In the genomic region with DNA sequence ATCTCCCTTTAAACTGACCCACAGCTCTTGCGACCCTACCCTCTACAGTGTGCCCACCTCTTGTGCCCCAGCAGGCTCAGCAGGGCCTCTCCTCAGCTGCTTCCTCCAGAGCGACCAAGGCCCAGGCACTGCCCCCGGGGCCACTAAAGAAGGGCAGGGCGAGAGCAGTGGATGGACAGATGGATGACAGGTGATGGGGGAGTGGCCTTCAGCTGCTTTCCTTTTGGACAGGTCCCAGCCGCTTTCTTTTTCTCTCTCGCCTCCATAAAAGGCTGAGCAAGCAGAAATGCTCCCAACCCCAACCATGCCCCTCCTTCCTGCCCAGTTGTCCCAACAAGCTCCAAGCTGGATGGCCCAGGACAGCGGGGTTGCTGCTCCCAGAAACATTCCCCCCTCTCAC, we compare ENCODE assay signal across 11 mouse cellular contexts. TPM values are rescaled to one million over a fixed set of nuclear protein-coding genes. Genes with fewer than 3 reads are reported as not detected.
DNase-seq lines count a peak whose midpoint lies in the region; ATAC-seq and TF ChIP-seq lines count a peak whose summit lies in the region.
"Had no signal": no experiment of that assay in that cellular context is flagged by ENCODE, and none has a peak within 500 bp of the region (broad histone marks: within the 10 kb centered on the region; RNA-seq: fewer than 3 reads in every experiment).

No protein-coding gene starts in this region.

- TF ChIP-seq CTCF in hindbrain, postnatal 0 days (IDR thresholded peaks at IDR 0.05; ENCODE audit: low read depth), result no peak

- H3K4me3 ChIP-seq in ES-E14 (ENCODE audit: insufficient read depth in 1 of 2, low read depth in 1 of 2, low read length in 2 of 2, poor library complexity in 1 of 2, severe bottlenecking in 1 of 2), result no peak overlapping the region
- H3K4me3 ChIP-seq in hindbrain, postnatal 0 days (ENCODE audit: low read length), result peak overlapping the region; percentile 8
- peak overlapping the region; percentile 80; the same call in 1 of the 2 replicates for H3K4me3 ChIP-seq in midbrain, embryonic 10.5 days

- no peaks in the 10 kb centered on the region for H3K9me3 ChIP-seq in ES-E14 (ENCODE audit: control insufficient read depth, insufficient read depth, low read depth, low read length)
- H3K9me3 ChIP-seq in hindbrain, postnatal 0 days (ENCODE audit: low read length), result no peaks in the 10 kb centered on the region
- H3K9me3 ChIP-seq in midbrain, embryonic 10.5 days (replicated peaks), result no peaks in the 10 kb centered on the region

- H3K27me3 ChIP-seq in hindbrain, postnatal 0 days (ENCODE audit: insufficient read depth, low read length), result 0 out of 2 replicates have a peak, but pooled peaks cover 5% of the 10 kb centered on the region
- H3K27me3 ChIP-seq in midbrain, embryonic 10.5 days (ENCODE audit: low read depth, poor library complexity, severe bottlenecking), result peaks cover 100% of the 10 kb centered on the region

- DNase-seq in cerebellum, postnatal 14 days, result peak; percentile 48 to 50
- DNase-seq in cerebellum, adult 18-20 months, result no peak
- no peak for DNase-seq in ES-E14 (ENCODE audit: low read depth, low spot score)
- no peak for DNase-seq in hindbrain, postnatal 0 days (ENCODE audit: low spot score)
- no peak for DNase-seq in midbrain, embryonic 10.5 days (ENCODE audit: low spot score)
- no peak for DNase-seq in spleen, postnatal 10 days (ENCODE audit: low spot score in 2 of 2)
- DNase-seq in adrenal gland, adult 8-10 months, result no peak
- no peak for DNase-seq in urinary bladder, postnatal 25 days (ENCODE audit: low spot score)

- in situ Hi-C loops in ES-E14 (cut with MboI; ENCODE audit: low sequenced_read_pairs in 2 of 2, unreplicated experiment in 2 of 2), result no loop called here

- H3K4me1 ChIP-seq in ES-E14 (ENCODE audit: control insufficient read depth in 2 of 2, insufficient read depth in 2 of 2, low read length in 2 of 2, poor library complexity in 1 of 2), result peaks cover 0 to 7% of the 10 kb centered on the region in 2 experiments; a peak in 1 of 4 replicates
- peaks cover 23% of the 10 kb centered on the region for H3K4me1 ChIP-seq in hindbrain, postnatal 0 days (ENCODE audit: insufficient read depth, low read length)
- peaks cover 82% of the 10 kb centered on the region for H3K4me1 ChIP-seq in midbrain, embryonic 10.5 days

- no peak overlapping the region for H3K9ac ChIP-seq in ES-E14 (ENCODE audit: insufficient read depth, low read depth, low read length, poor library complexity, severe bottlenecking)
- 0 out of 2 replicates have a peak overlapping the region, but pooled peaks have one; percentile 30 for H3K9ac ChIP-seq in hindbrain, postnatal 0 days (replicated peaks; ENCODE audit: low read length)

- peak overlapping the region; percentile 79 for H3K4me2 ChIP-seq in hindbrain, postnatal 0 days (ENCODE audit: low read depth, low read length)

- no peaks in the 10 kb centered on the region for H3K36me3 ChIP-seq in ES-E14 (ENCODE audit: control insufficient read depth, insufficient read depth, low read length, poor library complexity, severe bottlenecking)
- no peaks in the 10 kb centered on the region for H3K36me3 ChIP-seq in hindbrain, postnatal 0 days (ENCODE audit: insufficient read depth, low read length)
- no peaks in the 10 kb centered on the region for H3K36me3 ChIP-seq in midbrain, embryonic 10.5 days

- ATAC-seq in hindbrain, postnatal 0 days, result no peak
- ATAC-seq: inflammation-experienced regulatory T-cells, adult 6 months; Patski had no signal

- WGBS in hindbrain, postnatal 0 days, result 40% methylated on average over 7 of the region's 7 CpGs
- 47% methylated on average over 7 of the region's 7 CpGs for WGBS in midbrain, embryonic 10.5 days

- H3K27ac ChIP-seq in ES-E14 (ENCODE audit: insufficient read depth, low read depth, low read length, poor library complexity, severe bottlenecking), result no peak overlapping the region
- H3K27ac ChIP-seq in hindbrain, postnatal 0 days, result peak overlapping the region; percentile 48; the same call in 1 of the 2 replicates
- H3K27ac ChIP-seq in midbrain, embryonic 10.5 days (replicated peaks), result peak overlapping the region; percentile 94

TF ChIP-seq in ES-E14, 5 proteins besides CTCF, POLR2A, EP300 and RAD21:
- TF ChIP-seq MAFK (IDR thresholded peaks at IDR 0.05; ENCODE audit: insufficient read depth, low read depth, low read length), result peak; percentile 94
- no peak for TF ChIP-seq HCFC1 (IDR thresholded peaks at IDR 0.05; ENCODE audit: borderline replicate concordance, insufficient read depth, low read length)
TF ChIP-seq in ES-E14: peak in this region for 1.

RNA-seq across cellular contexts. Expression of a gene that starts 2.7 kb away (rescaled TPM):
- 0.58 and 1.0 TPM in 2 replicates for total RNA-seq in ES-E14 (2012; rRNA removed)
- 46.5 and 51.1 TPM in 2 replicates for total RNA-seq in hindbrain, postnatal 0 days (2014; rRNA removed)
- polyA plus RNA-seq in hindbrain, postnatal 0 days (2015; fragmentation: Nextera tagmentation; extraction: Ambion mirVana), result 12.6 and 14.6 TPM in 2 replicates
- 5.7 and 11.4 TPM in 2 replicates for polyA plus RNA-seq in midbrain, embryonic 10.5 days (2016; fragmentation: Nextera tagmentation; extraction: Ambion mirVana)
- 1 to 10 TPM; 1.4 to 3.1 (median 2.2) TPM for total RNA-seq in adrenal gland, adult 8-10 months (2022)
- total RNA-seq: granulocyte monocyte progenitor cell, adult 5-6 weeks had no signal
- polyA plus RNA-seq: inflammation-experienced regulatory T-cells, adult 6 months had no signal

Comparison
In these comparisons a context has a peak if more than half of its experiments do, and no peak if none do; other contexts are left out.
1. DNase-seq: peak in cerebellum, postnatal 14 days (2 of 2); none in cerebellum, adult 18-20 months (0 of 2), ES-E14 (single experiment), hindbrain, postnatal 0 days (single experiment), midbrain, embryonic 10.5 days (single experiment), spleen, postnatal 10 days (0 of 2), adrenal gland, adult 8-10 months (single experiment) and urinary bladder, postnatal 25 days (single experiment).
2. H3K4me3 ChIP-seq: peak in hindbrain, postnatal 0 days (single experiment) and midbrain, embryonic 10.5 days (single experiment); none in ES-E14 (0 of 2).
3. RNA of a gene that starts 2.7 kb away (total RNA-seq): 46.5 to 51.1 TPM in hindbrain, postnatal 0 days; 1.4 to 3.1 TPM in adrenal gland, adult 8-10 months and 0.58 to 1.0 TPM in ES-E14; every median in the first group is over 10 times any median in the second.